Mouse (Mus musculus) heart, embryonic 14.5 days (tissue): ENCODE measurements around the gene Tbl1xr1. TPM values are rescaled to one million over a fixed set of nuclear protein-coding genes. Genes with fewer than 3 reads are reported as not detected.

Experiments used
- ATAC-seq: fragments of 200-750 bp; cut with Nextera tagmentation; 2 replicates; pipeline ENCODE4 v1.8.0; 2017; ENCODE audit warnings: low read depth, moderate TSS enrichment; ENCODE audit not compliant: insufficient number of reproducible peaks, insufficient read depth, low FRiP score
- H3K27ac ChIP-seq, 2 experiments: fragments of 200-500 bp in 1 of 2; fragments of 300-500 bp in 1 of 2; sonication (generic) in 1 of 2; replicated peaks in 1 of 2; 2 replicates each; pipeline ENCODE4 v1.5.1; 2012 to 2014; ENCODE audit warnings: low read depth in 2 of 2, low read length in 2 of 2, control low read depth in 1 of 2, mild to moderate bottlenecking in 1 of 2, mixed read lengths in 1 of 2; ENCODE audit not compliant: control insufficient read depth in 1 of 2, insufficient read depth in 1 of 2
- H3K27me3 ChIP-seq: fragments of 300-500 bp; sonication (generic); 2 replicates; pipeline ENCODE4 v1.6.1; 2014; ENCODE audit warnings: mild to moderate bottlenecking, low read length, control low read depth; ENCODE audit not compliant: control insufficient read depth, insufficient read depth
- H3K36me3 ChIP-seq: fragments of 300-500 bp; sonication (generic); 2 replicates; pipeline ENCODE4 v1.6.1; 2014; ENCODE audit warnings: mild to moderate bottlenecking, control low read depth, low read length, mixed read lengths; ENCODE audit not compliant: control insufficient read depth, insufficient read depth
- H3K4me1 ChIP-seq, 2 experiments: fragments of 200-500 bp in 1 of 2; fragments of 300-500 bp in 1 of 2; sonication (generic) in 1 of 2; 2 replicates each; pipeline ENCODE4 v1.6.1; 2012 to 2014; ENCODE audit warnings: low read length in 2 of 2, control low read depth in 1 of 2, mixed read lengths in 1 of 2; ENCODE audit not compliant: control insufficient read depth in 2 of 2, insufficient read depth in 2 of 2
- H3K4me2 ChIP-seq: fragments of 300-500 bp; sonication (generic); 2 replicates; pipeline ENCODE4 v1.6.1; 2014; ENCODE audit warnings: mild to moderate bottlenecking, low read length
- H3K4me3 ChIP-seq, 2 experiments: fragments of 200-500 bp in 1 of 2; fragments of 300-500 bp in 1 of 2; sonication (generic) in 1 of 2; 2 replicates each; pipeline ENCODE4 v1.5.1; 2012 to 2014; ENCODE audit warnings: low read length in 2 of 2, mild to moderate bottlenecking in 2 of 2, control low read depth in 1 of 2, low read depth in 1 of 2, moderate library complexity in 1 of 2; ENCODE audit not compliant: control insufficient read depth in 1 of 2, insufficient read depth in 1 of 2
- H3K9ac ChIP-seq: fragments of 300-500 bp; sonication (generic); 2 replicates; pipeline ENCODE4 v1.6.1; 2014; ENCODE audit warnings: mild to moderate bottlenecking, low read length
- H3K9me3 ChIP-seq: fragments of 300-500 bp; sonication (generic); 2 replicates; pipeline ENCODE4 v1.6.1; 2016; ENCODE audit warnings: low read length, control low read depth; ENCODE audit not compliant: control insufficient read depth
- WGBS: fragments of 180-500 bp; shearing (Covaris S2); extraction: QIAGEN DNeasy Blood & Tissue Kit; methylation state at CpG from one replicate; pipeline ENCODE4 v1.1.7; 2014; 5-methylcytosine and 5-hydroxymethylcytosine counted together
- polyA plus RNA-seq: library from polyadenylated mRNA; unstranded; fragments of >200 nt; fragmentation: Nextera tagmentation; extraction: Ambion mirVana; gene quantifications from 2 replicates; pipeline ENCODE4 v1.2.1, GENCODE M21; 2014

Tbl1xr1 gene
- polyA plus RNA-seq, 1 experiment from 2014 or later: 24.5 TPM

- no peak overlapping the region for H3K27ac ChIP-seq
- no peak for ATAC-seq
- H3K9me3 ChIP-seq: no peaks in the 10 kb centered on the region
- no peaks in the 10 kb centered on the region for H3K4me1 ChIP-seq
- H3K36me3 ChIP-seq: no peaks in the 10 kb centered on the region
- no peak overlapping the region for H3K4me3 ChIP-seq
- no peak overlapping the region for H3K4me2 ChIP-seq
- no peak overlapping the region for H3K9ac ChIP-seq
- 82% methylated on average over 4 of the region's 4 CpGs for WGBS
- H3K27me3 ChIP-seq: no peaks in the 10 kb centered on the region
These were observed 15.3 kb upstream of the Tbl1xr1 start for GRCm38 (mm10) chr3:22061163-22061562.

DNA sequence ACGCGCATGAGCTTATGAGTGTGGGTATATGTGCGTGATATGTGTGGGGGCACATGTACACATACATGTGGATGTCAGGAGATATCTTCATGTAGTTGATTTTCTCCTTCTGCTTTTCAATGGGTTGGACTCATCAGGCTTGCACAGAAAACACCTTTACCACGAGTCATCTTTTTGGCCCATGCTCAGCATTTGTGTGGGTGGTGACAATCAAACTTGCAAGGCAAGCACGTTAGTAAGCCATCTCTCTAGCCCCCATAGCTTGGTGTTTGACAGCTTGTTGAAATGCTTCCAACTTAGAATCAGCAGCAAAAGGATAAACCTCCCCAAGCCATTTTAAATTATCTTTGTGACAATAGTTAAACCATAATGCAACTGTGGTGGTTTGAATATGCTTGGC lies 7.8 kb upstream of the Tbl1xr1 start:
- 71% methylated on average over 5 of the region's 5 CpGs for WGBS
- Histone ChIP-seq H3K4me3 (no peak overlapping the region), H3K27me3 (no peaks in the 10 kb centered on the region), H3K27ac (no peak overlapping the region), H3K36me3 (no peaks in the 10 kb centered on the region), H3K4me2 (no peak overlapping the region), H3K4me1 (no peaks in the 10 kb centered on the region), H3K9ac (no peak overlapping the region), H3K9me3 (no peaks in the 10 kb centered on the region)
- ATAC-seq: no peak

GRCm38 (mm10) chr3:22073916-22074315 lies 2.5 kb upstream of the Tbl1xr1 start:
- WGBS: 100% methylated on average over 1 of the region's 1 CpGs
- Histone ChIP-seq H3K4me3 (no peak overlapping the region), H3K9ac (no peak overlapping the region), H3K4me1 (peaks cover 9 to 11% of the 10 kb centered on the region in 2 experiments), H3K4me2 (no peak overlapping the region), H3K27ac (no peak overlapping the region), H3K27me3 (no peaks in the 10 kb centered on the region), H3K36me3 (no peaks in the 10 kb centered on the region), H3K9me3 (no peaks in the 10 kb centered on the region)
- ATAC-seq: no peak

DNA sequence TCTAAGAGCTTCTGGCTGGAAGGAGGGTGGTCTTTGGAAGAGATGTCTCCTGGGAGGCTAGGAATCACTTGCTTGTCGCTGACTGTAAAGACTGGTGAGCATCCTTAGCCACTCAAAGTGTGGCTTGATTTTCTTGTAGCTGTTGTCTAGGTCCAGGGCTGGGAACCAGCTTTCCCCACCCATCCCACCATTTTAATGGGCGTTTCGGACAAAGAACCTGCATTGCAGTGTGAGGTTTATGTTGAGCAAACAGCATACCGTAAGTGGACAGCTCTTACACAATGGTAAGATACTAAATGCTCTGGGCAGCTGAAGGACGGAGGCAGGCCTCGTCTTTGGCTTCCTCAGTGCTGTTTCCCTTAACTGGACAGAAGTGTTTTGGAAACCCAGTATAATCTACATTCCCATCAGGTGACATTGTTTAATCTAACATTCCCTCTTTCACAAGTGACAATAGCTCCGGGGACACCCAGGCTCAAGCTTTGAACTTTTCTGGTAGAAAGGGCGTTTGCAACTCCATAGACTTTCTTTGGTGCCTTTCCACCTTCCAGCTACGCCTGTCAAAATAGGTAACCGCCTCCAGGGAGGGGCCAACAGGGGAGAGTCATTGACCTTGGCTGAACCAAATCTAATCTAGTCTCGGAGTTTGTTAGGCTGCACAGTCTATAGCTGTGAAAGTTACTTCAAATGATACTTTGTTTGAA lies 1.7 kb upstream of the Tbl1xr1 start:
- Histone ChIP-seq H3K27me3 (no peaks in the 10 kb centered on the region), H3K9ac (peak overlapping the region; percentile 93), H3K9me3 (no peaks in the 10 kb centered on the region), H3K36me3 (no peaks in the 10 kb centered on the region), H3K4me3 (peak overlapping the region; percentile 23 to 86), H3K27ac (peak overlapping the region; percentile 44 to 98), H3K4me1 (peaks cover 11 to 14% of the 10 kb centered on the region in 2 experiments), H3K4me2 (peak overlapping the region; percentile 86)
- WGBS: 22% methylated on average over 11 of the region's 11 CpGs
- ATAC-seq: no peak

DNA sequence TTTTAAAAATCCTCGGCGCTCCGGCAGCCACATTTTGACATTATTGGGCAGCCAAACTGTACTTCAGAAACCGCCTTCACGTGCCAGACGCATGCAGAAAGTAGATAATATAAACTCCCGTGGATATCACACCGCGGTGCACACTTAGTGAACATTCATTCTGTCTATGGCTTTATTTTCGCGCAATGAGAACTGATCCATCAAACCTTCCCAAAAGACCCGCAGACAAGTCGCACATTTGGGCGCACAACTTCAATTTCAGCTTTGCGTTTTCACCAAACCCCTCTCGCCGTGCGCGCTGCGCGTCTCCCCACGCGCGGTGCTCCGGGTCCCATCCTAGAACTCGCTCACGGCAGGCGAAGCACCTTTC lies 950 bp upstream of the Tbl1xr1 start:
- Histone ChIP-seq H3K4me1 (peaks cover 11 to 14% of the 10 kb centered on the region in 2 experiments), H3K27me3 (no peaks in the 10 kb centered on the region), H3K36me3 (no peaks in the 10 kb centered on the region), H3K9ac (peak overlapping the region; percentile 93), H3K27ac (peak overlapping the region; percentile 94 to 98), H3K4me3 (peak overlapping the region; percentile 86 to 100), H3K4me2 (peak overlapping the region; percentile 86), H3K9me3 (no peaks in the 10 kb centered on the region)
- under 1% methylated on average over 28 of the region's 28 CpGs for WGBS
- no peak for ATAC-seq

DNA sequence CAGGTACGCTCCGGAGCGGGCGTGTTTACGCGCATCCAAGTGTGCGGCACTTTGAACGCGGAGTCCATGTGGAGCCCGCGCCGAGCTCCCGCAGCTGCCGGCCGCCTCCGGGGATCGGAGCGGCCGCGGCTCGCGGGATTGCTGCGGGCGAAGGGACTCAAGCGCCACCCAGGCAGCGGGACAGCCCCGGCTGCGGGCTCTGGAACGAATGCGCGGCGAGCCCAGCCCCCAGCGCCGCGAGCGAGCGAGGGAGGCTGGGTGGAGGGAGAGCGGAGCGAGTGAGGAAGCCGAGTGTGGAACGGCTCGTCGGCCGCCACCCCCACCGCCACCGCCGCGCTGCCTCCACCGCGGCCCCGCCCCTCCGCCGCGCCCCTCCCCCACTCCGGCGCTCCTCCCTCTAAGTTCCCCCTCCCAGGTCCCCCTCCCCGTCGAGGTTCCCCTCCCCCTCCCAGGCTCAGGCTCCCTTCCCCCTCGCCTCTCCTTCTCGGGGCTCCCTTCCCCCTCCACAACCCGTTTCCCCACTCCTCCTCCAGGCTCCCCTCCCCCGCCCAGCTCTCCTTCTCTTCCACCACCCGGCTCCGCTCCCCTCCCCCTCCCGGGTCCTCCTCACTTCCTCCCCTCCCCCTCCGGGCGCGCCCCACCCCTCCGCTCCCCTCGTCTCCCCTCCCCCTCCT lies 428 bp upstream of the Tbl1xr1 start:
- Histone ChIP-seq H3K4me3 (peak overlapping the region; percentile 86 to 100), H3K9me3 (no peaks in the 10 kb centered on the region), H3K36me3 (no peaks in the 10 kb centered on the region), H3K4me1 (peaks cover 11 to 14% of the 10 kb centered on the region in 2 experiments), H3K4me2 (peak overlapping the region; percentile 86), H3K27ac (peak overlapping the region; percentile 94 to 98), H3K9ac (peak overlapping the region; percentile 93), H3K27me3 (no peaks in the 10 kb centered on the region)
- ATAC-seq: peak; percentile 79
- 1% methylated on average over 33 of the region's 70 CpGs for WGBS

- H3K27me3 ChIP-seq: no peaks in the 10 kb centered on the region
- no peaks in the 10 kb centered on the region for H3K36me3 ChIP-seq
- peak overlapping the region; percentile 86 to 91 for H3K4me3 ChIP-seq
- H3K27ac ChIP-seq: peak overlapping the region; percentile 87 to 98
- WGBS: 1% methylated on average over 46 of the region's 64 CpGs
- peak overlapping the region; percentile 61 for H3K4me2 ChIP-seq
- ATAC-seq: peak; percentile 62
- H3K9ac ChIP-seq: peak overlapping the region; percentile 92
- H3K4me1 ChIP-seq: peaks cover 14 to 19% of the 10 kb centered on the region in 2 experiments
- H3K9me3 ChIP-seq: no peaks in the 10 kb centered on the region
These were observed 644 bp downstream of the Tbl1xr1 start for GRCm38 (mm10) chr3:22076936-22077656.
